17 mouse cellular contexts compared by ENCODE assay signal in genomic region chr1:177040058-177040457, GRCm38 (mm10).
DNase-seq lines count a peak whose midpoint lies in the region; ATAC-seq and TF ChIP-seq lines count a peak whose summit lies in the region.
"Had no signal": no experiment of that assay in that cellular context is flagged by ENCODE, and none has a peak within 500 bp of the region (broad histone marks: within the 10 kb centered on the region; RNA-seq: fewer than 3 reads in every experiment).

No protein-coding gene starts in this region.

- WGBS in hindbrain, embryonic 10.5 days = 29% methylated on average over 4 of the region's 4 CpGs
- WGBS in hindbrain, embryonic 16.5 days = 17% methylated on average over 4 of the region's 4 CpGs
- WGBS in lung, embryonic 16.5 days = 48% methylated on average over 4 of the region's 4 CpGs
- 72% methylated on average over 4 of the region's 4 CpGs for WGBS in liver, embryonic 12.5 days (ENCODE audit: insufficient replicate concordance)

- no peaks in the 10 kb centered on the region for H3K27me3 ChIP-seq in hindbrain, embryonic 10.5 days (ENCODE audit: insufficient read depth, poor library complexity, severe bottlenecking)
- H3K27me3 ChIP-seq in hindbrain, embryonic 16.5 days (replicated peaks; ENCODE audit: control insufficient read depth, insufficient read depth, low read length) = no peaks in the 10 kb centered on the region
- H3K27me3 ChIP-seq in lung, embryonic 16.5 days (ENCODE audit: control insufficient read depth, insufficient read depth, low read depth, low read length) = no peaks in the 10 kb centered on the region
- no peaks in the 10 kb centered on the region for H3K27me3 ChIP-seq in liver, embryonic 12.5 days (replicated peaks)

- TF ChIP-seq CTCF in cortical plate, adult 2 months (IDR thresholded peaks at IDR 0.05; ENCODE audit: extremely low read depth, insufficient read depth, low read length) = no peak

- H3K27ac ChIP-seq in hindbrain, embryonic 10.5 days = peak overlapping the region; percentile 67
- H3K27ac ChIP-seq in hindbrain, embryonic 16.5 days (ENCODE audit: low read depth, low read length) = no peak overlapping the region
- peak overlapping the region; percentile 52 for H3K27ac ChIP-seq in lung, embryonic 16.5 days (ENCODE audit: low read length)
- 0 out of 2 replicates have a peak overlapping the region, but pooled peaks have one; percentile 41 for H3K27ac ChIP-seq in cortical plate, adult 2 months (ENCODE audit: insufficient read depth, low read length)
- no peak overlapping the region for H3K27ac ChIP-seq in liver, embryonic 12.5 days
- H3K27ac ChIP-seq: gastrocnemius, adult 2 months had no signal

- H3K4me1 ChIP-seq in hindbrain, embryonic 10.5 days (replicated peaks) = peaks cover 16% of the 10 kb centered on the region
- no peaks in the 10 kb centered on the region for H3K4me1 ChIP-seq in hindbrain, embryonic 16.5 days (ENCODE audit: control insufficient read depth, insufficient read depth, low read depth, low read length)
- peaks cover 2% of the 10 kb centered on the region; the same call in 1 of the 2 replicates for H3K4me1 ChIP-seq in lung, embryonic 16.5 days (replicated peaks; ENCODE audit: control insufficient read depth, insufficient read depth, low read length)
- peaks cover 3% of the 10 kb centered on the region for H3K4me1 ChIP-seq in cortical plate, adult 2 months (ENCODE audit: control insufficient read depth, insufficient read depth, low read length)
- no peaks in the 10 kb centered on the region for H3K4me1 ChIP-seq in liver, embryonic 12.5 days

- H3K9me3 ChIP-seq in hindbrain, embryonic 10.5 days = no peaks in the 10 kb centered on the region
- H3K9me3 ChIP-seq in hindbrain, embryonic 16.5 days (ENCODE audit: control insufficient read depth, low read length) = no peaks in the 10 kb centered on the region
- no peaks in the 10 kb centered on the region for H3K9me3 ChIP-seq in lung, embryonic 16.5 days (ENCODE audit: control insufficient read depth, low read length)
- H3K9me3 ChIP-seq in liver, embryonic 12.5 days (replicated peaks) = no peaks in the 10 kb centered on the region

- H3K9ac ChIP-seq in hindbrain, embryonic 16.5 days (ENCODE audit: low read depth, low read length) = no peak overlapping the region
- H3K9ac ChIP-seq in lung, embryonic 16.5 days (ENCODE audit: low read length) = no peak overlapping the region
- H3K9ac ChIP-seq in liver, embryonic 12.5 days = no peak overlapping the region

- H3K4me2 ChIP-seq in hindbrain, embryonic 16.5 days (ENCODE audit: low read length) = no peak overlapping the region
- no peak overlapping the region for H3K4me2 ChIP-seq in lung, embryonic 16.5 days (ENCODE audit: low read depth, low read length)
- no peak overlapping the region for H3K4me2 ChIP-seq in liver, embryonic 12.5 days

- DNase-seq in hindbrain, embryonic 10.5 days (ENCODE audit: low spot score) = no peak
- no peak for DNase-seq in lung, postnatal 25 days (ENCODE audit: low spot score)
- DNase-seq: adrenal gland, postnatal 25 days; B cell, adult 2 months; cerebellum, adult 18-20 months; gastrocnemius, adult 2 months; kidney, adult 8-10 months; kidney, postnatal 36 days; retina, postnatal 1 day; right cerebral cortex, postnatal 4 days; thymus, adult 18-20 months had no signal

- no peaks in the 10 kb centered on the region for H3K36me3 ChIP-seq in hindbrain, embryonic 10.5 days
- H3K36me3 ChIP-seq in hindbrain, embryonic 16.5 days (ENCODE audit: control insufficient read depth, insufficient read depth, low read length) = no peaks in the 10 kb centered on the region
- no peaks in the 10 kb centered on the region for H3K36me3 ChIP-seq in lung, embryonic 16.5 days (ENCODE audit: control insufficient read depth, insufficient read depth, low read length)
- no peaks in the 10 kb centered on the region for H3K36me3 ChIP-seq in liver, embryonic 12.5 days

- no peak for ATAC-seq in hindbrain, embryonic 16.5 days
- ATAC-seq in lung, embryonic 16.5 days (ENCODE audit: low read depth) = no peak
- 0 out of 2 replicates have a peak, but pooled peaks have one; percentile 53 for ATAC-seq in megakaryocyte-erythroid progenitor cell, adult 5-6 weeks (replicated peaks; ENCODE audit: low FRiP score, low TSS enrichment, poor library complexity, severe bottlenecking)
- ATAC-seq in liver, embryonic 12.5 days = no peak
- ATAC-seq: activated CD4-positive, CD25-positive, alpha-beta regulatory T cell, adult 4 months had no signal

- no peak overlapping the region for H3K4me3 ChIP-seq in hindbrain, embryonic 10.5 days
- H3K4me3 ChIP-seq in hindbrain, embryonic 16.5 days (ENCODE audit: low read length) = no peak overlapping the region
- H3K4me3 ChIP-seq in lung, embryonic 16.5 days (ENCODE audit: low read length) = no peak overlapping the region
- H3K4me3 ChIP-seq in cortical plate, adult 2 months (ENCODE audit: insufficient read depth, low read length) = no peak overlapping the region
- no peak overlapping the region for H3K4me3 ChIP-seq in liver, embryonic 12.5 days
- H3K4me3 ChIP-seq: gastrocnemius, adult 2 months had no signal

- no peak for TF ChIP-seq POLR2A in cortical plate, adult 2 months (IDR thresholded peaks at IDR 0.05; ENCODE audit: extremely low read depth, insufficient read depth, low read length)

Comparison
In these comparisons a context has a peak if more than half of its experiments do, and no peak if none do; other contexts are left out.
1. H3K27ac ChIP-seq: peak in hindbrain, embryonic 10.5 days (single experiment), lung, embryonic 16.5 days (single experiment) and cortical plate, adult 2 months (single experiment); none in hindbrain, embryonic 16.5 days (single experiment) and liver, embryonic 12.5 days (single experiment).